Mouse (Mus musculus) lung, postnatal 0 days (tissue): ENCODE results near the gene Vmn2r83.

Experiments used
- CTCF ChIP-seq: IDR thresholded peaks from 2 replicates; pipeline ENCODE4 v1.5.1; 2016; ENCODE audit warnings: antibody characterized with exemption, mild to moderate bottlenecking
- EP300 ChIP-seq: IDR thresholded peaks from 2 replicates; pipeline ENCODE4 v1.6.1; 2016; ENCODE audit warnings: antibody characterized with exemption, mild to moderate bottlenecking, control low read depth

GRCm38 (mm10) chr10:79531593-79531992 is 63.1 kb downstream of the Vmn2r83 start:
- TF ChIP-seq EP300 (no peak), CTCF (no peak)
